Mouse (Mus musculus) olfactory bulb, adult 2 months (tissue): ENCODE data around the gene Bcorl1.

ENCODE experiments used
- CTCF ChIP-seq: fragments of 200-500 bp; IDR thresholded peaks from 2 replicates; pipeline ENCODE4 v1.5.1; 2012; ENCODE audit warnings: low read depth, mild to moderate bottlenecking, low read length, moderate library complexity; ENCODE audit not compliant: insufficient read depth
- POLR2A ChIP-seq: fragments of 200-500 bp; IDR thresholded peaks from 2 replicates; pipeline ENCODE4 v1.6.1; 2012; ENCODE audit warnings: mild to moderate bottlenecking, low read depth, low read length, moderate library complexity; ENCODE audit not compliant: insufficient read depth

DNA sequence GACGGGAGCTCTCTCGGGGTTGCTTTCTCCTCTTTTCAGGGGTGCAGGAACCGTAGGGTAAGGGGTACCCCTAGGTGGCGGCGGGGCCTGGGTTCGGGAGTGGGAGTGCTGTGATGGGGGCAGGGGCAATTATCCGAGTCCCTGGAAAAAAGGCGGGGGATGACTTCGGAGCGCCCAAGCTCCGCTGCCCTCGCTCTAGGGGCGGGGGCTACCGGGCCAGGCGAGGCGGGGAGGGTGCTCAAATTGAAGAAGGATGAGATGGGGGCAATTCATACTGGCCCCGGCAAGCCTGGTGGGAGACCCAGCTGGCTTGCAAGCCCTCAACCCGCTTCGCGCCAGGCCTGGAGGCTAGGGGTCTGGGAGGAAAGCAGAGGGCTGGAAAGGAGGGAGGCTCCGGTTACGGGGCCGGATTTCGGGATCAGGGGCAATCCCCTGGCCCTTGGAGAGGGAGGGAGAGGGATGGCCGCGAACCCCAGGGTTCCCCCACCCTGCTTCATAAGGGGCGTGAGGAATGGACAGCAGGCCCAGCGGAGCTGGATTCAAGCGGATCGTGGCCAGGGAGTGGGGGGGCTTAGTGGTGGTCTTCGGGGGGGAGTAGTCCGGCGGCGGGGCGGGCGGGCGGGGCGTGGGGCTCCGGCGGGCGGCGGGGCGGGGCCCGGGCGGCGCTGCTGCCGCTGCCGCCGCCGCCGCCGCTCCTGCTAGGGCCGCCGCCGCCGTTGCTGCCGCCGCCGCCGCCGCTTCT is 3.7 kb downstream of the Bcorl1 start:
- TF ChIP-seq CTCF, result no peak
- no peak for TF ChIP-seq POLR2A
